Mouse (Mus musculus) kidney, postnatal 0 days (tissue): Measurements from ENCODE around the gene Fam181a. TPM values are rescaled to one million over a fixed set of nuclear protein-coding genes. Genes with fewer than 3 reads are reported as not detected.

ENCODE experiments used
- ATAC-seq: fragments of 200-750 bp; cut with Nextera tagmentation; replicated peaks from 2 replicates; pipeline ENCODE4 v1.8.0; 2017; ENCODE audit warnings: low read depth, moderate number of reproducible peaks, moderate TSS enrichment, moderate library complexity; ENCODE audit not compliant: low FRiP score
- DNase-seq: peaks from one replicate; pipeline ENCODE4 v3.0.0-alpha.2; 2016; ENCODE audit warnings: low spot score
- H3K27ac ChIP-seq: fragments of 300-500 bp; sonication (generic); 2 replicates; pipeline ENCODE4 v1.5.1; 2014; ENCODE audit warnings: mild to moderate bottlenecking
- H3K27me3 ChIP-seq: fragments of 300-500 bp; sonication (generic); 2 replicates; pipeline ENCODE4 v1.6.1; 2014; ENCODE audit warnings: low read length, mixed read lengths; ENCODE audit not compliant: insufficient read depth
- H3K36me3 ChIP-seq: fragments of 300-500 bp; sonication (generic); 2 replicates; pipeline ENCODE4 v1.6.1; 2014; ENCODE audit warnings: low read length, mixed read lengths; ENCODE audit not compliant: insufficient read depth
- H3K4me1 ChIP-seq: fragments of 300-500 bp; sonication (generic); replicated peaks from 2 replicates; pipeline ENCODE4 v1.6.1; 2014; ENCODE audit warnings: antibody characterized with exemption, low read length, mixed read lengths; ENCODE audit not compliant: insufficient read depth
- H3K4me2 ChIP-seq: fragments of 300-500 bp; sonication (generic); 2 replicates; pipeline ENCODE4 v1.6.1; 2014; ENCODE audit warnings: mild to moderate bottlenecking, low read length, moderate library complexity, mixed read lengths
- H3K4me3 ChIP-seq: fragments of 300-500 bp; sonication (generic); replicated peaks from 2 replicates; pipeline ENCODE4 v1.5.1; 2014; ENCODE audit warnings: low read depth, low read length
- H3K9ac ChIP-seq: fragments of 300-500 bp; sonication (generic); 2 replicates; pipeline ENCODE4 v1.6.1; 2014; ENCODE audit warnings: low read depth, low read length
- H3K9me3 ChIP-seq: fragments of 300-500 bp; sonication (generic); replicated peaks from 2 replicates; pipeline ENCODE4 v1.6.1; 2016; ENCODE audit warnings: low read length, inconsistent platforms, mixed read lengths
- CTCF ChIP-seq: IDR thresholded peaks from 2 replicates; pipeline ENCODE4 v1.5.1; 2016; ENCODE audit warnings: antibody characterized with exemption, low read depth, mild to moderate bottlenecking, moderate library complexity
- WGBS: fragments of 180-500 bp; shearing (Covaris S2); extraction: QIAGEN DNeasy Blood & Tissue Kit; methylation state at CpG from one replicate; pipeline ENCODE4 v1.1.7; 2014; 5-methylcytosine and 5-hydroxymethylcytosine counted together
- polyA plus RNA-seq: library from polyadenylated mRNA; unstranded; fragments of >200 nt; fragmentation: Nextera tagmentation; extraction: Ambion mirVana; gene quantifications from 2 replicates; pipeline ENCODE4 v1.2.1, GENCODE M21; 2015

Gene Fam181a
- polyA plus RNA-seq, 1 experiment from 2014 or later, result not detected

DNA sequence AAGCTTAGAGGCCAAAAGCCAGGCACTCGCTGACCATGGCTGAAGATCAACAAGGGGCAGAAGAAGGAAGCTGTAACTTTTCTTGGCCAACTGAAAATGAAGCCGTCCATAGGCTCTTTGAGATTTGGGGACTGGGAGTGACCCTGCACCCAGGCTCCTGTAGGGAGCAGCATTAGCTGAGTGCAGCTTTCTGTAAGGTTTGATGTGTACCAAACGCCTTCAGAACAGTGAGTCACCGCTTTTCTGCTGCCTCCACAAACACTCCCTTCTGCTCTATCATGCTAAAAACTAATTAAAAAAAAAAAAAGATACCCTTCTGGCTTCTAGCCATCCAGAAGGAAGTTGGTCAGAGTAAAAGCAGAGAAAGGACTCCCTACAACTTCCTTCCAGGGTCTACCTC is 34.4 kb upstream of the Fam181a start:
- Histone ChIP-seq H3K4me3 (no peak overlapping the region), H3K4me2 (no peak overlapping the region), H3K4me1 (no peaks in the 10 kb centered on the region), H3K27me3 (no peaks in the 10 kb centered on the region), H3K9me3 (no peaks in the 10 kb centered on the region), H3K27ac (no peak overlapping the region), H3K36me3 (no peaks in the 10 kb centered on the region), H3K9ac (no peak overlapping the region)
- 50% methylated on average over 4 of the region's 4 CpGs for WGBS
- ATAC-seq (no peak), DNase-seq (no peak)
- 0 out of 2 replicates have a peak, but pooled peaks have one; percentile 10 for TF ChIP-seq CTCF

DNA sequence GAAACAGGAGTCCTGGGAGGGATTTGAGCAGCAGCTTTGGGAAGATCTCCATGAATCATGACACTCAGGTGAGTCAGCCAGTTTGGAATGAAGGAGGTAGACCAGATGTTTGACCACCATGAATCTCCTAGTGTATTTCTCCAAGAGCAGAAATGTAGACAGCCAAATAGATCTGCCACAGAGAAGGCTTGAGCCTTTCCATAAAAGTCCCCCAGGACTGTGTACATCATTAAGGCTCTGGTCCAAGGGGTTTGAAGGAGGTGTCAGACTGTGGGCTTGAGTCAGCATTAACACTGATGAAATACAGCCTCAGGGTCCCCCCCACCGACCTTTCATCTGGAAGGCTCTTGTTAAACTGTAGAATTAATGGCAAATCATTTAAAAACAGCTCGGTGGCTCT is 29.3 kb upstream of the Fam181a start:
- DNase-seq (peak; percentile 39), ATAC-seq (peak; percentile 67; the same call in 1 of the 2 replicates)
- H3K9ac ChIP-seq, result no peak overlapping the region
- 21% methylated on average over 2 of the region's 2 CpGs for WGBS
- H3K9me3 ChIP-seq, result no peaks in the 10 kb centered on the region
- no peaks in the 10 kb centered on the region; the same call in 1 of the 2 replicates for H3K4me1 ChIP-seq
- TF ChIP-seq CTCF, result no peak
- H3K27me3 ChIP-seq, result no peaks in the 10 kb centered on the region
- no peak overlapping the region for H3K27ac ChIP-seq
- H3K4me2 ChIP-seq, result no peak overlapping the region
- no peak overlapping the region for H3K4me3 ChIP-seq
- H3K36me3 ChIP-seq, result no peaks in the 10 kb centered on the region

DNA sequence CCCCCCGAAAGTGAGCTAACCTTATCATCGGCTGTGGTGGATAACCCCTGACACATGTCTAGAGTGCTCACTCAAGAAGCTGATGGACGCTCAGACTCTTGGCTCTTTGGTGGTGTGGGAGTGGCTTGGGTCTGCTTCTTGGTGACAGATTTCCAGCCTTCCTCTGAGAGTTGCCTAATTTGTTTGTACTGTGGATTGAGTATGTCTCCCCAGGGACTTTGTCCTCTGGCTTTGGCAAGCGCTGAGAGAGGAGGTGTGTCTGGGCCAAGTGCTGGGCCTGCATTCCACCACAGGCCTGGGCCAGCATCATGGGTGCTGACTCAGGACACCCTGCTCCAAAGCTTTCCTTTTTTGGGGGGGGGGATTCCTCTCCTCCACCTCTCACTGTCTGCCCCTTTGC is 28.9 kb upstream of the Fam181a start:
- H3K36me3 ChIP-seq, result no peaks in the 10 kb centered on the region
- H3K4me3 ChIP-seq, result no peak overlapping the region
- WGBS, result 29% methylated on average over 4 of the region's 4 CpGs
- TF ChIP-seq CTCF, result no peak
- H3K4me2 ChIP-seq, result no peak overlapping the region
- no peaks in the 10 kb centered on the region; the same call in 1 of the 2 replicates for H3K4me1 ChIP-seq
- no peak overlapping the region for H3K9ac ChIP-seq
- peak; percentile 87 for ATAC-seq
- DNase-seq, result peak; percentile 72
- no peaks in the 10 kb centered on the region for H3K9me3 ChIP-seq
- no peak overlapping the region for H3K27ac ChIP-seq
- H3K27me3 ChIP-seq, result no peaks in the 10 kb centered on the region

DNA sequence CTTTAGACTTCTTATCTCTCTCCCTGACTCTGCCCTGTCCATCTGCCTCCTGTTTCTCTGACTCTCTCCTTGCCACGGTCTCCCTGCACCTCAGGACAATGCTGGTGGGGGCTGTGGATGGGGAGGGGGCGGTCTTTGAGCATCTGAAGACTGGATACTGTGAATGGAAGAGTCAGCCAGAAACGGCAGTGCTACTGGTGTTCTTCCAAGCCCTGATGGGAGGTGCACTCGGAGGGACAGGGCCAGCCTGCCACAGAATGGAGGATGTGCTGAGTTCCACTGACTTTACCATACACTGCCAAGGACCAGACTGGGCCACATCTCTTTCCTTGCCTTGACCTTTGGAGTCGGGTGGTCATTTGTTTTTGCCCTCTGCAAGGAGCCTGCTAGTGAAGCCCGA is 27.8 kb upstream of the Fam181a start:
- Histone ChIP-seq H3K4me2 (no peak overlapping the region), H3K4me3 (no peak overlapping the region), H3K9me3 (no peaks in the 10 kb centered on the region), H3K27me3 (no peaks in the 10 kb centered on the region), H3K36me3 (no peaks in the 10 kb centered on the region), H3K9ac (no peak overlapping the region), H3K4me1 (no peaks in the 10 kb centered on the region; the same call in 1 of the 2 replicates), H3K27ac (no peak overlapping the region)
- no peak for ATAC-seq
- DNase-seq, result no peak
- 73% methylated on average over 6 of the region's 6 CpGs for WGBS
- TF ChIP-seq CTCF, result no peak

DNA sequence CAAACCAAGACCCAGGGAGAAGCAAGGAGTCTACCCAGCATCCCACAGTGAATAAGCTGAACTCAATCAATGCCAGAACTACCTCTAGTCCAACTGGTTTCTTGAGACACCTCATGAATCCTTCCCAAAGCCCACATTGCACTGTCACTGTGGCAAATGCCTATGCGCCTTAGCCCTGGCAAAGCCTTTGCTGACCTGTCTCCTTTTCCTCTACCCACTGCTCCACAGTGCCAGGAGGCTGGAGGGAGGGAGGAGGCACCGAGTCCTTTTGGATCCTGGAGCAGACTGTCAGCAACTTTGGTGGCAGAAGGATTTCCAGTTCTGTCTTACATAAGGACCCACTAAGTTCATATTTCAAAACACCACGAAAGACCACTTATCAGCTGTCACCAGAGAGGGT is 27.4 kb upstream of the Fam181a start:
- no peak overlapping the region for H3K27ac ChIP-seq
- no peaks in the 10 kb centered on the region for H3K9me3 ChIP-seq
- no peak overlapping the region for H3K4me2 ChIP-seq
- TF ChIP-seq CTCF, result no peak
- no peak overlapping the region for H3K4me3 ChIP-seq
- WGBS, result 84% methylated on average over 3 of the region's 3 CpGs
- no peak overlapping the region for H3K9ac ChIP-seq
- ATAC-seq (no peak), DNase-seq (no peak)
- no peaks in the 10 kb centered on the region for H3K36me3 ChIP-seq
- no peaks in the 10 kb centered on the region for H3K27me3 ChIP-seq
- no peaks in the 10 kb centered on the region; the same call in 1 of the 2 replicates for H3K4me1 ChIP-seq

DNA sequence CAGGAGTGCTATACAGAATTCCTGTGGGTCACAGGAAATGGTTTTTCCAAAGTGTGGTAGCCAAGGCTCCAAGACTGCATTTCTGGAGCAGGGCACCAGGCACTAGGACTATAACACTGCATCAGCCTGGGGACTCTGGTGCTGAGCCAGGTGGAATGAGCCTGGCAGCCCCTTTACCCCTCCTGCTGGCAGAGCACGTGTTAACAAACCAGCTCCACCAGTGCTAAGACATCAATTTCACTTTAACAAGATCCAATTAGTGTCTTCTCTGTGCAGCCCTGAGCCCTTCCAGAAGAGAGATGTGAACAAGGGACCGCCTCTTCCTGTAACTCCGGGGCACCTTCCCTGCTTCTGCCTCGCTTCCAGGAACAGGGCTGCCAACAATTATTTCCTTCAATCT is 23.5 kb upstream of the Fam181a start:
- no peak overlapping the region for H3K4me3 ChIP-seq
- no peaks in the 10 kb centered on the region for H3K27me3 ChIP-seq
- DNase-seq, result no peak
- H3K4me1 ChIP-seq, result no peaks in the 10 kb centered on the region
- no peak for TF ChIP-seq CTCF
- no peak overlapping the region for H3K4me2 ChIP-seq
- H3K9me3 ChIP-seq, result no peaks in the 10 kb centered on the region
- no peaks in the 10 kb centered on the region for H3K36me3 ChIP-seq
- H3K27ac ChIP-seq, result no peak overlapping the region
- no peak for ATAC-seq
- H3K9ac ChIP-seq, result no peak overlapping the region
- 70% methylated on average over 4 of the region's 4 CpGs for WGBS

DNA sequence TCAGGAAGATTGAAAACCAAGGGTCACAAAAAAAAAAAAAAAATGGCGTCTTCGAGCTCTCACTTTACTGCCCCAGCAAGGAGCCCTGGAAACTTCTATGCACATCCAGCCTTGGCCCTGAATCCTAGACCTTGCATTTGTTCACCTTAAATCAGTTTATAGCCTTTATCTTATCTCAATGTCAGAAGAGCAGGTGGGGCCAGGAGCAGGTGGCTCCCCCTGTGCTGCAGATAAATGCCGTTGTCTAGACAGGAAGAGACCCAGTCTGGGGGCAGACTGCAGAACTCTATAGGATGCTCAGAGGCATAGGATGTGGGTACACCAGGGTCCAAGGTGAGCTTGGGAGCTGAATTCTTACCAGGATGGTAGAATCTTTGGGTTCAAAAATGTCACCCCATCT is 18.4 kb upstream of the Fam181a start:
- Histone ChIP-seq H3K4me2 (no peak overlapping the region), H3K27me3 (no peaks in the 10 kb centered on the region), H3K9me3 (no peaks in the 10 kb centered on the region), H3K4me3 (no peak overlapping the region), H3K27ac (no peak overlapping the region), H3K36me3 (no peaks in the 10 kb centered on the region), H3K4me1 (no peaks in the 10 kb centered on the region), H3K9ac (no peak overlapping the region)
- 88% methylated on average over 3 of the region's 3 CpGs for WGBS
- no peak for TF ChIP-seq CTCF
- ATAC-seq (no peak), DNase-seq (no peak)
